Mouse (Mus musculus) layer of hippocampus, adult 11-12 months (tissue): Measurements from ENCODE around the gene Gng3.
"Not testable (repeated sequence)": the region's sequence is repeated elsewhere in the genome, so short reads cannot be mapped to it uniquely, and the experiment has no call there.

Source experiments
- DNase-seq: peaks from one replicate; pipeline ENCODE4 v3.0.0; 2022; ENCODE audit warnings: low spot score

Gene Gng3

DNA sequence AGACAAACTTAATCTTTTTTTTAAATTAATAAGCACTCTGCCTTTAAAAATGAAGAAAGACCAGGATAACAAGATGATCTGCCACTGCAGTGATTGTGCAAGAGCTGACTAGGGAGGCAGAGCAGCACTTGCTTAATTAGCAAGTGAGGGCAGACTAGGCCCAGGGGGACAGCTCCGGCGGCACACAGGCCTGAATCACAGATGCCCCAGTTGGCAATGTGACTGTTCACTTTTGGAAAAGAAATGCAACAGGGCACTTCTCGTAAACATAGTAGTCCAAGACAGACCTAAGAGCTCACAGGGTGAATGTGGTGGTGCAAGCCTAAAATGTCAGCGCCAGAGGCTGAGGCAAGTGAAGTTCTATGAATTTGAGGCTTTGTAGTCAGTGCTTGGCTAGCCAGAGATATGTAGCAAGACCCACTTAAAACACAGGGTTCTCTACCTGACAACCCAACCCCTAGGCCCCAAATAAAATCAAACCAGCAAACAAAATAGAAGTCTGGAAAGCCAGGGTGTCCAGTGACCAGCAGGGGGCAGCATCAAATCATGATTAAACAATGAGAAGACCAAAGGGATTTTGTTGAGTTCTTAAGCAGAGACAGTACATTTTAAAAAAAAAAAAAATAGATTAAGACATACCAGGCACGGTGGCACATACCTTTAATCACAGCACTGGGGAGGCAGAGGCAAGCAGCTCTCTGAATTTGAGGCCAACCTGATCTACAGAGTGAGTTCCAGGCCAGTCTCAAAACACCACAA lies 5.6 kb upstream of the Gng3 start:
- DNase-seq, result peak; percentile 86

DNA sequence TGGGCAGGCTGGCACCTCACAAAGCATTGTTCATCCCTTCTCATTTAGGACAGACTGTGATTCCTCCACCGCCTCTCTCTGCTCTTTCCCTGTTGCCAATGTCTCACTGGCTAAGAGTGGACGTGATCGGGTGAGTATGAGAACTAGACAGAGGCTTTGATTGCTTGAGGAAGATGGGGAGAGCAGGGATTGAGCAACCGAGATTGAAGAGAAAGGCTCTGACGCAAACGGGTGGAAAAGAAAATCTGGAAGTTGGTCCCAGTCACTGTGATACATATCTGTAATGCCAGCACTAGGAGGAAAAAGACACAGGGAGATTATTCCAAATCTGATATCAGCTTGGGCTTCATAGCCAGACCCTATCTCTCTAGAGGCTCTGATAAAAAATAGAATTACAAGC lies 4.0 kb upstream of the Gng3 start:
- no peak for DNase-seq

DNA sequence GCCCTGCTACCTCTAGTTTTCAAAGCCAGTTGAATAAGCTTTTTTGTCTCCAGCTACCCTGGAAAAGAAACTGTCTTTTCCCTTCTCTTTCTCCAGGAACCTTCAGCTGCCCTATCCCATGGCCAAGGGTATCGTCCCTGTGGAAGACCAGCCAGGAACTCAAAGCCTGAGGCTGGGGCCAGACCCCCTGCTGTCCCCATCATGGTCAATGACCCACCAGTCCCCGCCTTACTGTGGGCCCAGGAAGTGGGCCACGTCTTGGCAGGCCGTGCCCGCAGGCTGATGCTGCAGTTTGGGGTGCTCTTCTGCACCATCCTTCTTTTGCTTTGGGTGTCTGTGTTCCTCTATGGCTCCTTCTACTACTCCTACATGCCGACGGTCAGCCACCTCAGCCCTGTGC lies 2.0 kb upstream of the Gng3 start:
- no peak for DNase-seq

- DNase-seq, result peak; percentile 78
Measured at GRCm38 (mm10) chr19:8839908-8840791, 1.2 kb upstream of the Gng3 start.

DNA sequence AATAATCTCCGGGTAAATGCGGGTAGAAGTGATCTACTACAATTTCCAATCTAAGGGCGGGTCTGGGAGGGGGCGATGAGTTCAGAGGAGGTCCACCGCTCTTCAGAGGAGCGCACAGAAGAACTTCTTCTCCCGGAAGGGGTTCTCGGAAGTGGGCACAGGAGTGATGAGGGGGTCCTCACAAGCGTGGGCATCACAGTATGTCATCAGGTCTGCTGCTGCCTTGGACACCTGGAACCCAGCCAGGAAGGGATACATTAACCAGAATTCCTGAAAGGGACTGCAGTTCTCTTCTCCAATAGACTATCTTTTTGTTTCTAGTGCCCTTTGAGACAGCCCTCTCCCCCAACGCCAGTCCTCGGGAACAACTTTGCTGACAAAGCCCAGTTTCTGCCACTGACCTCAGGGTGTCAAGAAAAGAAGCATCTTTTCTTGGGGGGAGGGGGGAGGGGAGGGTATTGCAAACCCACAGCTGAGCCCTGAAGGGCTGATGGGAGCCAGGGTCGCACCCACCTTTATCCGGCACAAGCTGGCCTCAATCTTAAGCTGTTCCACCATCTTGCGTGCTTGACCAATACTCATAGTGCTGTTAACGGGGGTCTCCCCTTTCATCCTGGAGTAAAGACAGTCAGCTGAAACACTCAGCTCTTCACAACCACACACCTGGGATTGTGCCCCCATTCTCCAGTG lies 808 bp downstream of the Gng3 start:
- DNase-seq, result no peak

- DNase-seq, result peak; percentile 91
Measured at GRCm38 (mm10) chr19:8837251-8837791, 1.7 kb downstream of the Gng3 start, which contains the start of gene Bscl2. Gene Bscl2 (plus strand): TSS chr19:8837467.

DNA sequence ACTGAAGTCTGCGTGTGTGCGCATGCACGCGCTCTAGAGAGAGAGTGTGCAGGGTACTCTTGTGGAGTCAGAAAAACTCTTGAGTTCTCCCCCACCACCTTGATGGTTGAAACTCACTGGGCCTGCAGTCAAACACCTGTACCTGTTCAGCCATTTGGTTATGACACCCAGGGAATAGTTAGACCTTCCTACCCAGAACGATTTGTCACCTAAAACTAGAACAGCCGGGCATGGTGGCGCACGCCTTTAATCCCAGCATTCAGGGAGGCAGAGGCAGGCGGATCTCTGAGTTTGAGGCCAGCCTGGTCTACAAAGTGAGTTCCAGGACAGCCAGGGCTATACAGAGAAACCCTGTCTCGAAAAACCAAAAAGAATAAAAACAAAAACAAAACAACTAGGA lies 2.7 kb downstream of the Gng3 start:
- not testable (repeated sequence) for DNase-seq

DNA sequence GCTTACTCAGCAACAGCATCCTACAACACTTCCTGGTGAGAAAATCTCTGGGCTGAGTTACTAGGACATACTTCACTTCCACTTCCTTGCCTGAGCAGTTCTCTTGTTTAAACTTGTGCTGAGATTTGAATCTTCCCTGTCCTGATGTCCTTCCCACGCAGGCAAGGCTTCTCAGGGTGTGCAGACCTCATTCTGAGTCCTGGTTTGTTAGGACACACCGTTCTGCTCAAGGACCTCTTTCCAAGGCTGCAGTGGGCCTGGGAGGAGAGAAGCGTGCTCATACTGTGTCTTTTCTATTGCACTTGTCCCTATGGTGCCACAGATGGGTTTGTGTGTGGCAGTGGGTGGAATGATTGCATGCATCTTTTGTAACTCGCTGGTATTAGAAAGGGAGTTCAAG lies 6.0 kb downstream of the Gng3 start:
- DNase-seq, result no peak

GRCm38 (mm10) chr19:8831262-8831661 lies 7.7 kb downstream of the Gng3 start:
- no peak for DNase-seq

- DNase-seq, result no peak
Measured at GRCm38 (mm10) chr19:8830664-8831063, 8.3 kb downstream of the Gng3 start.

- no peak for DNase-seq
Measured at GRCm38 (mm10) chr19:8829660-8830059, 9.3 kb downstream of the Gng3 start, which contains the start of gene AC129217.1. Gene AC129217.1 (plus strand): TSS chr19:8829773.

- DNase-seq, result no peak
Measured at GRCm38 (mm10) chr19:8822696-8823095, 16.3 kb downstream of the Gng3 start.

DNA sequence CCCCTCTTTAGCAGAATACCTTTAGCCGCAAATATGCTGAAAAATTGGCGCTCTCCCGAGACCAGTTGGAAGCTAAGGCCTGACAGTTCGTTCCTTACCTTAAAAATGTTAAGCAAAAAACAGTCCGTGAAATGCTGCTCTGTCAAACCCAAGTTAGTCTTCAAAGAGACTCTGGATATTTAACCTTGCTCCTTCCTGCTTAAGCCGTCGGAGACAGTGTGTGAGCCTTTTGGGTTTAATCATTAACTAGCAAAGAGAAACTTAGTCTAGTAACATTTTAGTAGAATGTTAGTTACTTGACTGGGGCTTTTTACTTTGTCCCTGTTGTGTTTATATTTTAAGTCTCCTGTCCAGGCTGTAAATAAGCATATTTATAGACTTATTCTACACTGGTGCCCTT lies 17.8 kb downstream of the Gng3 start:
- DNase-seq, result no peak

DNA sequence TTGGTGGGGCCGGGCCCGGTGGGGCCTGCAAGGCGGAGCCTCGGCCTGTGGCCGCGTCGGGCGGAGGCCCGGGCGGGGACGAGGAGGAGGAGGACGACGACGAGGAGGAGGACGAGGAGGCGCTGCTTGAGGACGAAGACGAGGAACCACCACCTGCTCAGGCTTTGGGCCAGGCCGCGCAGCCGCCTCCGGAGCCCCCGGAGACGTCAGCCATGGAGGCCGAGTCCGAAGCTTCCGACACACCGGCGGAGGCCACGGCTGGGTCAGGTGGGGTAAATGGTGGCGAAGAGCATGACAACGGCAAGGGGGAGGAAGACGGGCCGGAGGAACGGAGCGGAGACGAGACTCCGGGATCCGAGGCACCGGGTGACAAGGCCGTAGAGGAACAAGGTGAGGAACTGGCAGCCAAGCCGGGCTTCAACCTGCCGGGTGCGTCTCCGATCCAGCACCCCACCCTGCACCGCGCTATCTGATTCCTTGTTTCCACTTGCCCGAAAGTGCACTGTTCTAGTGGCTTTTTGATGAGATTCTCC lies 18.5 kb downstream of the Gng3 start:
- peak; percentile 36 for DNase-seq

DNA sequence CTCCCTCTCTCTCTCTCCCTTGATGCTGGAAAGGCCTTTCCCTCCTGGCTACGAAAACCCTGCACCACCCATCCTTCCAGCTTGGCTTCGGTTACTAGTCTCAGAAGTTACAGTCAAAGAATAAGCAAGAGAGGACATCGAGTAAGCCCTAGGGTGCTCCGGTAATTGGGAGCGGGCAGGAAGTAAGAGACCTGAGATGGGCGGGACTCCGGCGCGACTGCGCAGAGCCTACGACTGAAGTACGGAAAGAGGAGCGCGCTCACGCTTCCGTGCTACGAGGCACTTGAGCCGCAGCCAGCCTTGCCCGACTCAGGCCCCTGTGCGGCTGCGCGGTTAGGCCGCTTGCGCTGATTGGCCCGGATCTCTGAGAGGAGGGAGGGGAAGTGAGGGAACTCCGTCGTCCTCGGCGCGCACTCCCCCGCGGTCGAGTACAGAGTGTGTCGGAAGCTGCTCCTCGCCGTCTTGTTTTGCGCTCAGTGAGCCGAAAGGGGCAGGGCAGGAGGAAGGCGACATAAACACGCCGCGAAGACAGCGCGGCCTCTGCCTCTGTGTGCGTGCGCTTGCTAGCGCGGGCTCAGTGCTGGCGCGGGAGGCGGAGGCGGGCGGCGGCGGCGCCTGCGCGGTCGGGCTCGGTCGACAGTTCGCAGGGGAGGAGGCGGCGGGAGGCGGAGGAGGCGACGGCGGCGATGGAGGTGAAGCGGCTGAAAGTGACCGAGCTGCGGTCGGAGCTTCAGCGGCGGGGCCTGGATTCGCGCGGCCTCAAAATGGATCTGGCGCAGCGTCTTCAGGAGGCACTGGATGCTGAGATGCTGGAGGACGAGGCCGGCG lies 19.2 kb downstream of the Gng3 start, which contains the start of gene Hnrnpul2:
TSS of gene Hnrnpul2 (plus strand) at position 415 of the 828 bp plus-strand sequence.
- peak; percentile 98 for DNase-seq

GRCm38 (mm10) chr19:8818801-8819595 lies 20.0 kb downstream of the Gng3 start, which contains the start of gene Ttc9c:
Gene Ttc9c (minus strand): TSS chr19:8819333.
- DNase-seq, result peak; percentile 98

- DNase-seq, result no peak
Measured at GRCm38 (mm10) chr19:8818301-8818798, 20.6 kb downstream of the Gng3 start.

GRCm38 (mm10) chr19:8817001-8817400 lies 22.0 kb downstream of the Gng3 start:
- DNase-seq, result no peak

- DNase-seq, result no peak
Measured at GRCm38 (mm10) chr19:8815812-8816211, 23.2 kb downstream of the Gng3 start.

DNA sequence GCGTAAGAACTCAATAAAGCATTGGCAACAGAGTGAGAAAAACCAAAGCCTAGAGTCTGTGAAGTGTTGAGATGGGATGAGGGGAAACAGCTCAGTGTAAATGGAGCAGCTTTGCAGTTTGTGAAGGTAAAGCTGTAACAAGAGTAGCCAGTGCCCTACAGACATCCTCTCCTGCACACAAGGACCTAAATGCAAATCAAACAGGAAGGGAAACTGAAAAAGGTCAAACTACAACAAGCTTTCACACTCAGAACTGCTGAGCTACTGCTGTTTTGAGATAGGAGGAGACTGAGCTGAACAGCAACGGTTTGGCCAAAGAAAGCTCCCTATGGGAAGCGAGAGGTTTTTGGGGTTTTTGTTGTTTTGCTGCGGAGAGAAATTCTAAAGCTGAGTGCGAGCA lies 32.2 kb downstream of the Gng3 start:
- no peak for DNase-seq
